Mouse (Mus musculus) Patski (cell line): ENCODE results near the gene Htra2. TPM values are rescaled to one million over a fixed set of nuclear protein-coding genes. Genes with fewer than 3 reads are reported as not detected.

Experiments
- ATAC-seq: fragments of 100-300 bp; one replicate; pipeline ENCODE4 v1.8.0; 2021
- CTCF ChIA-PET: fragments of 350-600 bp; sonication (Branson Sonifier 250); formaldehyde crosslinking; loops from one replicate; lab custom pipeline; 2022; ENCODE audit warnings: inconsistent platforms; lab: Charles Lee
- POLR2A ChIA-PET: fragments of 350-600 bp; sonication (Branson Sonifier 250); formaldehyde crosslinking; loops from one replicate; lab custom pipeline; 2022; ENCODE audit warnings: antibody characterized with exemption, inconsistent platforms; lab: Charles Lee
- DNase-seq: peaks from one replicate; pipeline ENCODE4 v3.0.0-alpha.2; 2011; ENCODE audit warnings: low read depth, low spot score
- H3K27me3 ChIP-seq: fragments of 371-371 bp; one replicate; pipeline ENCODE4 v1.5.1; 2021
- CTCF ChIP-seq: fragments of 100-300 bp; IDR thresholded peaks from one replicate; pipeline ENCODE4 v1.5.1; 2021
- in situ Hi-C: fragments of 300-500 bp; cut with MboI; formaldehyde crosslinking; loops from 3 replicates; pipeline ENCODE4 v1.11.1; 2018; ENCODE audit warnings: low pct_unique_long_range_greater_than_20kb, mixed read lengths
- polyA plus RNA-seq: library from polyadenylated mRNA; unstranded; gene quantifications from one replicate; pipeline ENCODE4 v1.2.3, GENCODE M21; 2021

Gene Htra2
- polyA plus RNA-seq, 1 experiment from 2014 or later = 63.1 TPM

DNA sequence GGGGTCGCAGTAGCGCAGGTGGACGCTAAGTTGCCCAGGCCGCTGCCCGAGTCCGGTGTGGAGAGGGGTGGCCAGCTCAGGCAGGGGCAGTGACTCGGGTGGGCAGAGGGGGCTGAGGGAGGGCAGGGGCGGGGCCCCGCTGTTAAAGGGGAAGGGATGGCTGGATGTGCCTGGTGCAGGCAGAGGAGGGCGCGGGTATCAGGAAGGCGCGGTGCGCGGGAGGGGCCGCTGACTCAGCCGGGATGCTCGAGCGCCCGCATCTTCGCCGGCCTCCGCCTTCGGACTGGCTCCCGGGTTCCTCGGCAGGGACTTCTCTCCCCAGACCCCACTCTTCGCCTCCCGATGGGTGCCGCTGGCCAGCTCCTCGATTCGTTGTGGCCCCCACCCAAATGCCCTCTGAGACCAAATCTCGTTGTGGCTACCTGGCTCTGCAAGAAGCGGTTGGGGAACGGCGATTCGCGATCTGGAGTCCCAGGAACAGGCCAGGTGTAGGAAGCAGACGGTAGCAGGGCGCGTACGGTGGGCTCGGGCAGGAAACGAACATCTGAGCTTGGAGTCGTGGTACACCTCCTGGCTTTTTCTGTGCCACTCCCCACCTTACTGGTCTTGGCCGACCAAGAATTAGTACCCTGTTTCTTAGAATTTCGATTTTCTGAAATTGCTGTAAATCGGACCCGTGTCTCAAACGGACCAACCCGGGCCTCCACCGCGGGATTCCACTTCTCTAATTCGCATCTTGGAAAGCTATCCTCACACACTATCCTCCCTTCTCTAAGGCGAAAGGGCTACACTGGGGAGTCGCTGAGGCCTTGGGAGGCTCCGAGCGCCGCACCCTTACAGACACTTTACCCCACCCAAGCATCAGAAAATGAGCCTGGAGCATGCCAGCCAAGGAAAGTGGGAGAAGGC, 15.5 kb upstream of the Htra2 start:
- in situ Hi-C loops = no loop called here
- POLR2A ChIA-PET = no interaction called here
- H3K27me3 ChIP-seq = peaks cover 57% of the 10 kb centered on the region

DNA sequence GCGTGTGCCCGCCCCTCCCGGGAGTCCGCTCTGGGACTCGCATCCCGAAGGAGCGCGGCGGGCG, 15.0 kb upstream of the Htra2 start, which contains the start of gene Tlx2:
Gene Tlx2 (minus strand): TSS at position 47 of the 64 bp plus-strand sequence.
- TF ChIP-seq CTCF = no peak
- ChIA-PET CTCF (no interaction called here), POLR2A (no interaction called here)
- ATAC-seq (no peak), DNase-seq (no peak)
- peaks cover 57% of the 10 kb centered on the region for H3K27me3 ChIP-seq
- in situ Hi-C loops = no loop called here

More for the DNA sequence above, 15.5 kb upstream of the Htra2 start:
- CTCF ChIA-PET = no interaction called here
- ATAC-seq (no peak), DNase-seq (no peak)
- no peak for TF ChIP-seq CTCF

DNA sequence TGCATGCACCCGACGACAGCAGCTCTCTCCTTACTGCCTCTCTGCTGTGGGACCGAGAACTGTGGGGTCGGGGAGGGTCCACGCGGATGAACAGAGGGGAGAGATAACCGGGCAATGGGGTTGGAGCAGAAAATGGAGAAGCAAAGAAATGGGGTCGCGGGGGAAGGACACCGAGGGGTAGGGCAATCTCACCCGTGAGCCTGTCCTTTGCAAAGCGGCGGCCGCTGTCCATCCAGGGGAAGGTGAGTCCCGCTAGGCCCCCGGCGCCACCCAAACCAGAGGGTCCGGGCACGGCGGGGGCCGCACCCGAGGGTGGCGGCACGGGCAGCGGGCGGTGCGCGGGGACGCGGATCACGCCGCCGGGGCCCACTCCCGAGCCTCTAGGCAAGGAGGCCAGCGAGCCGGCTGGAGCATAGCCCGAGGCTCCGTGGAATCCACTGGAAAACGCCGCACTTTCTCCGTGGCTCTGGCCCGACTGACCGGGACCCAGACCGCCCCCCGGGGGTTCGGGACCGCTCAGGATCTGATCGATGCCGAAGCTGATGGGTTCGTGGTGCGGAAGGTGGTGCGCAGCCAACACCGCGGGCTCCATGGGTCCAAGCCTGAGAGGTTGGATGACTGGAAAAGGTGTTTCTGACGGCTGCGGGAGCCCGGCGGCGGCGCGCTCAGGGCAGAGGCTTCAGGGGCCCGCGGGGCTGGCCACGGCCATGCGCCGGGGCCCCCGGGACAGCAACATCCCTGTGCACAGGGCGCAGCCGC, 14.6 kb upstream of the Htra2 start:
- no peak for DNase-seq
- ChIA-PET POLR2A (interaction anchor here (0.5 kb wide), 1 partner anchor 35 kb away, joined by 4 read pairs; no protein-coding TSS in a partner anchor), CTCF (no interaction called here)
- ATAC-seq = no peak
- no peak for TF ChIP-seq CTCF
- in situ Hi-C loops = no loop called here
- peaks cover 57% of the 10 kb centered on the region for H3K27me3 ChIP-seq

DNA sequence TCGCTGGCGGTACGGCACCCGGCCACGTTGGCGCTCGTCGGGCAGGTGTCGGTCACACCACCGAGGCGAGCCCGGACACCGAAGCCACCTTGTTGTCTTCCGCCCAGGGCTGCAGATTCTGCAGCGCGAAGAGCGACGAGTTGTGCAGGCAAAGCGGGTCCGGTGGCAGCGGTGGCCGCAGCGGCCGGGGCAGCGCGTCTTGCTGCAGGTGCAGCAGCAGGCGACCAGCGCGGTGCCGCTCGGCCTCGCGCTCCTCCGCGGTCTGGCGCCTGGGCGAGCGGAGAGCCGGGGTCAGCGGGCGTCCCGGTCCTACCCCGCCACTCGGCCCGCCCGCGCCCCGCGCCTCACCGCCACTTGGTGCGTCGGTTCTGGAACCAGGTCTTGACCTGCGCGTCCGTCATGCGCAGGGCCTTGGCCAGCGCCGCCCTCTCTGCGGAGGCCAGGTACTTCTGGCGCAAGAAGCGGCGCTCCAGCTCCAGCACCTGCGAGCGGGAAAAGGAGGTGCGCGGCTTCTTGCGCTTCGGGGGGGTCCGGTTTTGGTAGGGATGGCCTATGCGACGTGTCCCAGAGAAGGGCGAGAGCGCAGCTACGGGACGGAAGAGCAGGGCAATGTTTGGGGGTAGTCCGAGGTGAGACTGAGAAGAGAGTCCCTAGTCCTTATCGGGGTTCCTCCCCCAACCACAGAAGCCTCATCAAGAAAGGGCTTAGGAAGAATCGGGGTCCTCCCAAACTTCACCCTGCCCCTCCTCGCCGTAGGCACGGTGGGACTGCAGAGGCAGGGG, 13.8 kb upstream of the Htra2 start:
- ChIA-PET POLR2A (interaction anchor here (0.5 to 0.6 kb wide), 2 partner anchors 8 to 36 kb away, joined by 3 to 4 read pairs; no protein-coding TSS in a partner anchor), CTCF (no interaction called here)
- ATAC-seq (no peak), DNase-seq (no peak)
- TF ChIP-seq CTCF = no peak
- H3K27me3 ChIP-seq = peaks cover 54% of the 10 kb centered on the region
- in situ Hi-C loops = no loop called here

DNA sequence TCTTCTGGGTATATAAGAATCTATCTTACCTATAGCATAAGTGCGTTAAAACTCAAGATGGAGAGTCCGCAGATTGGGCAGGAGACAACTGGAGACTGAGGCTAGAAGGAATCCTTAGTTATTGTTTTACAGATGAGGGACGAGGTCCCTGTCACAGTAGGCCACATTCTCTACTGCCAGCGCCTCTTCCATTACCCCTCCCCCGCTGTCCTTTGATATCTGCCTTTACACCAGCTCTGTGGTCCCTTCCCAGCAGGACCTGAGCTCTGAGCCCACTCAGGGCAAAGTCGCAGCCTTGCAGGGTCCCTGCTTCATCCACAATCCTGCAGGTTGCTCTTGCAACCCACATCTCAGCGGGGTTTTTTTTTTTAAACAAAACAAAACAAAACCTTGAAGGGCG, 13.1 kb upstream of the Htra2 start:
- in situ Hi-C loops = no loop called here
- H3K27me3 ChIP-seq = peaks cover 53% of the 10 kb centered on the region
- TF ChIP-seq CTCF = no peak
- POLR2A ChIA-PET = no interaction called here
- DNase-seq (no peak), ATAC-seq (no peak)
- CTCF ChIA-PET = no interaction called here

DNA sequence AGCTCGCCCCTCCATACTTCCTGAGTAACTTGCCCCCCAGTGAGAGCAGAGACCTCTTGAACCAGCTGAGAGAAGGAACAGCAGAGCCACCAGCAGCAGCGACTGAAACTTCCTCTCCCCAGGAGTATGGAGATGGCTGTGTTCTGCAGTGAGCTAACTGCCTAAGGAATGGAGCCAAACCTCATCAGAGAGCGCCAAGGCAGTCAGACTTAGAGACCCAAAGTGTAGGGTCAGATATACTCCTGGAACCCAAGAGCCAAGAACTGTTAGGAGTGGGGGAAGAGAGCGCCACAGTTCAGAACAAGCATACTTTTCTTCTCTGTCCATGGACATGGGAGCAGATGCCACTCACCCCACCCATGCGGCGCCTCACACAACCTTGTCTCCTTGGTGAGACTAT, 11.4 kb upstream of the Htra2 start:
- POLR2A ChIA-PET = no interaction called here
- no peak for ATAC-seq
- CTCF ChIA-PET = interaction anchor here (1.4 kb wide), 1 partner anchor 12 kb away, joined by 4 read pairs; the partner anchor contains the start of genes Aup1 and Htra2

DNA sequence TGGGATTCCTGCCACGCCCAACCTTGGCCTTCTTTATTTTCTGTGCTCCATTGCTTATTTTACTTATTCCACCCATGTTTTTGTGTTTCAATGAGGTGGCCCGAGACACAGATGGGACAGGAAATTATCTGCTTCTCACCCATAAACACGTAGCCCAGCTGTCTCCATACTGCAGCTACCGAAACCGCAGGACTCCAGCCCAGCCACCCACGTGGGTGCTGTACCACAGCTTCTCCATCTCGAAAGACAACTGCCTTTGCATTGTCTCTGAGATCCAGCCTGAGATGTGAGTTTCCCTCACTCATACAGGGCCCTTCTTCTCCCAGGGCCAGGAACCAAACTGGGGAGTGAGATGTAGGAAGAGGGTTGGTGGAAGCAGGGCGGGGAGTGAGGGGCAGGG, 10.9 kb upstream of the Htra2 start:
- in situ Hi-C loops = no loop called here
- POLR2A ChIA-PET = no interaction called here
- no peak for TF ChIP-seq CTCF
- peaks cover 38% of the 10 kb centered on the region for H3K27me3 ChIP-seq
- ATAC-seq = no peak
- DNase-seq = no peak
- CTCF ChIA-PET = interaction anchor here (1.4 to 1.8 kb wide), 2 partner anchors 11 to 70 kb away, joined by 4 to 9 read pairs; partner anchors contain the start of genes Aup1 and Htra2

More for the DNA sequence above, 11.4 kb upstream of the Htra2 start:
- peaks cover 43% of the 10 kb centered on the region for H3K27me3 ChIP-seq
- no peak for TF ChIP-seq CTCF
- in situ Hi-C loops = no loop called here
- no peak for DNase-seq

DNA sequence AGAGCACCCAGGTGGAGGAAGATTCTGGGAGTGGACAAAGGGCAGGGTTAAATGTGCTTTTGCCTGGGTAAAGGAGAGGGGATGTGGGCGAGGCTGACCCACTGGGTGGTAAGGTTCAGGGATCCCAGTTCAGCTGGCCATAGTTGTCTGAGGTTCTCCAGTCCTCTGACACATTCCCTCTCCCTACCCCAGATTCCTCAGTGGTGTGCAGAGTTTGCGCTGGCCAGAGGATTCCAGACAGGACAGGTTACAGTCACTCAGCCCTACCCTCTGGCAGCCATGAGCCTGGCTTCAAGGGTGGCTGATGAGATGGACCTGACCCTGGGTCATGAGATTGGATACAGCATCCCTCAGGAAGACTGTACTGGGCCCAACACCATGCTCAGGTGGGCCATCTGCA, 3.7 kb upstream of the Htra2 start:
- DNase-seq (no peak), ATAC-seq (no peak)
- no peaks in the 10 kb centered on the region for H3K27me3 ChIP-seq
- no peak for TF ChIP-seq CTCF
- ChIA-PET POLR2A (interaction anchor here (0.5 kb wide), 1 partner anchor 119 kb away, joined by 3 read pairs; no protein-coding TSS in a partner anchor), CTCF (interaction anchor here (1.0 kb wide), 1 partner anchor 26 kb away, joined by 3 read pairs; no protein-coding TSS in a partner anchor)
- in situ Hi-C loops = no loop called here

DNA sequence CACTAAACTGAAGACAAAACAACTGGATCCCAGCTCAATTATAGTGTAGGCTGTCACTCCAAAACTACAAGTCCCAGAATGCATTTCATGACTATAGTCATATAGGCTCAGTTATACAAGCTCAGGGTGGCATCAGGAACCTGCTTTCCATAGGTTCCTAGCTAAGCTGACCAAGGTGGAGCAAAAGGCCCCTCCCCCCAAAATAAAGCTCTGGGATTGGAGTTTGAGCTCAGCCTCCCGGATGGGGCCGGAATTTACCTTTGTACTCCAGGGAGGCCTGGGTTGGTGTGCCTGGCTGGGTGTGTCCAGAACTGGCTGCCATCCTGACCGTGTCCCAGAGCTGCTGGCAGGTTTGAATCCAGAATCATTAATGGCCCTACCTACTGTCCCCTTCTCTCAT, 2.7 kb upstream of the Htra2 start, which contains the start of gene Dqx1:
Gene Dqx1 (plus strand): TSS at position 55 of the 400 bp plus-strand sequence.
- no peaks in the 10 kb centered on the region for H3K27me3 ChIP-seq
- POLR2A ChIA-PET = no interaction called here
- TF ChIP-seq CTCF = no peak
- ATAC-seq = no peak
- CTCF ChIA-PET = interaction anchor here (1.0 to 1.1 kb wide), 2 partner anchors 25 to 38 kb away, joined by 3 read pairs; no protein-coding TSS in a partner anchor
- in situ Hi-C loops = no loop called here
- no peak for DNase-seq
